ENCODE assay signal across 10 mouse cellular contexts in the genomic region with DNA sequence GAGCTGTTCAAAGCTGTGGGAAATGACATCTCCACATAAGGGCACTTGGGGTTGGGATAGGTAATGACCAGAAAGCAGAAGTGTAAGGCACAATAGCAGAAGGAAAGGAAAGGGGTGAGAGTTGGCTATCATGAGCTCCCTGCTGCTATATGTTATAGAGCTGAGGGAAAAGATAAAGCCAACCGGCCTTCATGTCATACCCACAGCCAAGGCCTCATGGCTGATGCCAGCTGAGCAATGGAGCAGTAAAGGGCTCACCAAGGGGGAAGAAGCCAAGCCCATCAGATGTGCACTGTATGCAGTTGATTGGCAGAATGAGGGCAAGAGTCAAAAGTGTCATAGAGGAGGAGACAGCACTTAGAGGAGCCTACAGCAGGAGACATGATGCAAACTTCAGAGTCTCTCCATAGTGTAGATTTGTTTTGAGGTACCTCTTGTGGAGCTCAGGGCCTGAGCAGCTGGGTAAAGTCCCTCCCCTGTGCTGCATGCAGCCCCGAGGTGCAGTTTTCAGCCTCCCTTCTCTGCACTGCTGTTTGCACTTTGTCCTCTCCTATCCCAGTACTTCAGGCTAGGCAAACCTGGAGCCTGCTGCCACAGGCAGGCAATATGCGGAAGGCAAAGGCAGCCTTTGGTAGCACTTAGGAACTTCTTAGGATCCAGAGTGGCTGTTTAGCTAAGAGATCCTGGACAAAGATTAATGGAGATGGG. TPM values are rescaled to one million over a fixed set of nuclear protein-coding genes. Genes with fewer than 3 reads are reported as not detected.
DNase-seq lines count a peak whose midpoint lies in the region; ATAC-seq lines count a peak whose summit lies in the region.
"Had no signal": no experiment of that assay in that cellular context is flagged by ENCODE, and none has a peak within 500 bp of the region (broad histone marks: within the 10 kb centered on the region; RNA-seq: fewer than 3 reads in every experiment).

No protein-coding gene starts in this region.

- intact Hi-C loops in gastrocnemius, postnatal 36 days (cut with DNase I): no loop called here

- ATAC-seq in kidney, embryonic 15.5 days (replicated peaks; ENCODE audit: low FRiP score): no peak
- peak; percentile 43 for ATAC-seq in erythroid progenitor cell, adult 5-6 weeks (replicated peaks; ENCODE audit: low FRiP score, poor library complexity, severe bottlenecking)
- ATAC-seq in megakaryocyte-erythroid progenitor cell, adult 5-6 weeks (replicated peaks; ENCODE audit: low FRiP score, low TSS enrichment, poor library complexity, severe bottlenecking): peak; percentile 93

- DNase-seq in kidney, adult 11 months: peak; percentile 39
- peak; percentile 34 for DNase-seq in kidney, postnatal 10 days
- no peak for DNase-seq in gastrocnemius, adult 8-10 months (ENCODE audit: low spot score in 2 of 2)
- DNase-seq in cerebellum, adult 18-20 months: no peak
- DNase-seq in gastrocnemius, postnatal 36 days: no peak
- DNase-seq: heart, adult 2 months had no signal

- H3K4me1 ChIP-seq in kidney, embryonic 15.5 days: peaks cover 33% of the 10 kb centered on the region

- H3K4me3 ChIP-seq in kidney, embryonic 15.5 days (replicated peaks): no peak overlapping the region
- H3K4me3 ChIP-seq: heart, adult 2 months; neural tube, embryonic 12.5 days had no signal

- H3K36me3 ChIP-seq in kidney, embryonic 15.5 days: no peaks in the 10 kb centered on the region
- H3K36me3 ChIP-seq: neural tube, embryonic 12.5 days had no signal

- no peak overlapping the region for H3K27ac ChIP-seq in kidney, embryonic 15.5 days
- H3K27ac ChIP-seq: heart, adult 2 months; neural tube, embryonic 12.5 days had no signal

- H3K4me2 ChIP-seq in kidney, embryonic 15.5 days: no peak overlapping the region
- H3K4me2 ChIP-seq: neural tube, embryonic 12.5 days had no signal

- WGBS in kidney, embryonic 15.5 days: 77% methylated on average over 3 of the region's 3 CpGs

- no peaks in the 10 kb centered on the region for H3K9me3 ChIP-seq in kidney, embryonic 15.5 days (replicated peaks)
- H3K9me3 ChIP-seq: neural tube, embryonic 12.5 days had no signal

- no peaks in the 10 kb centered on the region for H3K27me3 ChIP-seq in kidney, embryonic 15.5 days
- H3K27me3 ChIP-seq: neural tube, embryonic 12.5 days had no signal

- H3K9ac ChIP-seq in kidney, embryonic 15.5 days: no peak overlapping the region
- H3K9ac ChIP-seq: neural tube, embryonic 12.5 days had no signal

RNA-seq across cellular contexts. Expression of a gene that starts 14.4 kb away (rescaled TPM):
- polyA plus RNA-seq in kidney, embryonic 15.5 days (2015; fragmentation: Nextera tagmentation; extraction: Ambion mirVana): 522 and 595 TPM in 2 replicates
- total RNA-seq in erythroid progenitor cell, adult 5-6 weeks (2015; ENCODE audit: low replicate concordance): 134 and 193 TPM in 2 replicates
- 116 and 230 TPM in 2 replicates for total RNA-seq in erythroid progenitor cell, adult 5-6 weeks (2017; ENCODE audit: low replicate concordance)
- total RNA-seq in megakaryocyte-erythroid progenitor cell, adult 5-6 weeks (2014; fragmentation: Nextera tagmentation): 461 and 512 TPM in 2 replicates
- 209 and 264 TPM in 2 replicates for total RNA-seq in megakaryocyte-erythroid progenitor cell, adult 5-6 weeks (2017)
- 100 to 1,000 TPM; 289 to 395 (median 341) TPM for total RNA-seq in gastrocnemius, adult 8-10 months (2022)
- total RNA-seq in gastrocnemius, postnatal 36 days (2021): 100 to 1,000 TPM; 353 to 374 TPM

RNA-seq across cellular contexts. Expression of a gene that starts 23.7 kb away (rescaled TPM):
- 28.4 and 35.7 TPM in 2 replicates for polyA plus RNA-seq in kidney, embryonic 15.5 days (2015; fragmentation: Nextera tagmentation; extraction: Ambion mirVana)
- total RNA-seq in erythroid progenitor cell, adult 5-6 weeks (2015; ENCODE audit: low replicate concordance): not detected in 2 replicates
- not detected in 2 replicates for total RNA-seq in erythroid progenitor cell, adult 5-6 weeks (2017; ENCODE audit: low replicate concordance)
- total RNA-seq in megakaryocyte-erythroid progenitor cell, adult 5-6 weeks (2014; fragmentation: Nextera tagmentation): not detected in 2 replicates
- not detected in 2 replicates for total RNA-seq in megakaryocyte-erythroid progenitor cell, adult 5-6 weeks (2017)
- total RNA-seq in gastrocnemius, adult 8-10 months (2022): 10 to 100 TPM; 11.6 to 26.3 (median 16.5) TPM
- 10 to 100 TPM; 22.6 to 22.8 TPM for total RNA-seq in gastrocnemius, postnatal 36 days (2021)

RNA-seq across cellular contexts. Expression of a gene that starts 41.1 kb away (rescaled TPM):
- polyA plus RNA-seq in kidney, embryonic 15.5 days (2015; fragmentation: Nextera tagmentation; extraction: Ambion mirVana): not detected in 2 replicates
- total RNA-seq in erythroid progenitor cell, adult 5-6 weeks (2015; ENCODE audit: low replicate concordance): not detected in 2 replicates
- total RNA-seq in erythroid progenitor cell, adult 5-6 weeks (2017; ENCODE audit: low replicate concordance): not detected in 2 replicates
- total RNA-seq in megakaryocyte-erythroid progenitor cell, adult 5-6 weeks (2014; fragmentation: Nextera tagmentation): not detected in 2 replicates
- total RNA-seq in megakaryocyte-erythroid progenitor cell, adult 5-6 weeks (2017): not detected in 2 replicates
- total RNA-seq in gastrocnemius, adult 8-10 months (2022): not detected
- not detected for total RNA-seq in gastrocnemius, postnatal 36 days (2021)
- total RNA-seq: heart, adult 2 months had no signal
- polyA plus RNA-seq: heart, adult 2 months; neural tube, embryonic 12.5 days had no signal

Comparison
In these comparisons a context has a peak if more than half of its experiments do, and no peak if none do; other contexts are left out.
1. DNase-seq: peak in kidney, adult 11 months (single experiment) and kidney, postnatal 10 days (single experiment); none in gastrocnemius, adult 8-10 months (0 of 2), cerebellum, adult 18-20 months (0 of 2) and gastrocnemius, postnatal 36 days (0 of 2).
2. RNA of a gene that starts 23.7 kb away (total RNA-seq): 22.6 to 22.8 TPM in gastrocnemius, postnatal 36 days and 11.6 to 26.3 TPM in gastrocnemius, adult 8-10 months; not detected in erythroid progenitor cell, adult 5-6 weeks and not detected in megakaryocyte-erythroid progenitor cell, adult 5-6 weeks; every median in the first group is over 10 times any median in the second.